In genomic region chr14:114948341-114949155, GRCm38 (mm10) we compare ENCODE assay signal across 8 mouse cellular contexts.
A peak's percentile ranks its signal among the peaks of the same experiment; 100 is the strongest.
DNase-seq lines count a peak whose midpoint lies in the region; ATAC-seq and TF ChIP-seq lines count a peak whose summit lies in the region.

No protein-coding gene starts in this region.

- H3K4me2 ChIP-seq in kidney, embryonic 15.5 days, result peak overlapping the region; percentile 37
- H3K4me2 ChIP-seq in embryonic facial prominence, embryonic 12.5 days (replicated peaks), result peak overlapping the region; percentile 31
- peak overlapping the region; percentile 51 for H3K4me2 ChIP-seq in lung, embryonic 14.5 days
- H3K4me2 ChIP-seq in neural tube, embryonic 15.5 days, result peak overlapping the region; percentile 36

- TF ChIP-seq CTCF in lung, embryonic 14.5 days (IDR thresholded peaks at IDR 0.05; ENCODE audit: low read depth), result no peak

- H3K4me3 ChIP-seq in kidney, embryonic 15.5 days (replicated peaks), result 0 out of 2 replicates have a peak overlapping the region, but pooled peaks have one; percentile 1
- H3K4me3 ChIP-seq in embryonic facial prominence, embryonic 12.5 days, result no peak overlapping the region
- H3K4me3 ChIP-seq in hindbrain, embryonic 10.5 days, result peak overlapping the region; percentile 13; the same call in 1 of the 2 replicates
- H3K4me3 ChIP-seq in lung, embryonic 14.5 days (ENCODE audit: low read depth, low read length), result no peak overlapping the region; the same call in 1 of the 2 replicates
- no peak overlapping the region for H3K4me3 ChIP-seq in neural tube, embryonic 15.5 days (replicated peaks)

- ATAC-seq in kidney, embryonic 15.5 days (replicated peaks; ENCODE audit: low FRiP score), result peak; percentile 83
- ATAC-seq in embryonic facial prominence, embryonic 12.5 days (ENCODE audit: insufficient number of reproducible peaks, insufficient read depth, low FRiP score, low TSS enrichment), result no peak
- peak; percentile 74 for ATAC-seq in lung, embryonic 14.5 days (ENCODE audit: insufficient read depth)
- no peak for ATAC-seq in neural tube, embryonic 15.5 days (ENCODE audit: low FRiP score)

- 59% methylated on average over 21 of the region's 21 CpGs for WGBS in kidney, embryonic 15.5 days
- 51% methylated on average over 21 of the region's 21 CpGs for WGBS in embryonic facial prominence, embryonic 12.5 days
- WGBS in hindbrain, embryonic 10.5 days, result 49% methylated on average over 21 of the region's 21 CpGs
- 37% methylated on average over 21 of the region's 21 CpGs for WGBS in lung, embryonic 14.5 days
- WGBS in neural tube, embryonic 15.5 days, result 57% methylated on average over 21 of the region's 21 CpGs

- no peak overlapping the region for H3K9ac ChIP-seq in kidney, embryonic 15.5 days
- no peak overlapping the region for H3K9ac ChIP-seq in embryonic facial prominence, embryonic 12.5 days
- peak overlapping the region; percentile 16; the same call in 1 of the 2 replicates for H3K9ac ChIP-seq in lung, embryonic 14.5 days
- H3K9ac ChIP-seq in neural tube, embryonic 15.5 days (replicated peaks), result no peak overlapping the region

- H3K27me3 ChIP-seq in kidney, embryonic 15.5 days, result no peaks in the 10 kb centered on the region
- no peaks in the 10 kb centered on the region for H3K27me3 ChIP-seq in embryonic facial prominence, embryonic 12.5 days
- no peaks in the 10 kb centered on the region for H3K27me3 ChIP-seq in hindbrain, embryonic 10.5 days (ENCODE audit: insufficient read depth, poor library complexity, severe bottlenecking)
- H3K27me3 ChIP-seq in lung, embryonic 14.5 days (ENCODE audit: insufficient read depth, low read length), result no peaks in the 10 kb centered on the region
- no peaks in the 10 kb centered on the region for H3K27me3 ChIP-seq in neural tube, embryonic 15.5 days (replicated peaks)

- peaks cover 10% of the 10 kb centered on the region; the same call in 1 of the 2 replicates for H3K4me1 ChIP-seq in kidney, embryonic 15.5 days
- peaks cover 11% of the 10 kb centered on the region for H3K4me1 ChIP-seq in embryonic facial prominence, embryonic 12.5 days
- peaks cover 44% of the 10 kb centered on the region for H3K4me1 ChIP-seq in hindbrain, embryonic 10.5 days (replicated peaks)
- peaks cover 6% of the 10 kb centered on the region for H3K4me1 ChIP-seq in lung, embryonic 14.5 days (ENCODE audit: insufficient read depth)
- H3K4me1 ChIP-seq in neural tube, embryonic 15.5 days, result peaks cover 3% of the 10 kb centered on the region; the same call in 1 of the 2 replicates

- DNase-seq in kidney, postnatal 36 days, result no peak
- peak; percentile 28 for DNase-seq in hindbrain, embryonic 10.5 days (ENCODE audit: low spot score)
- peak; percentile 60 for DNase-seq in lung, embryonic 14.5 days
- no peak for DNase-seq in left cerebral cortex, adult 18-20 months (ENCODE audit: low spot score in 2 of 2)
- DNase-seq in cerebellum, postnatal 36 days, result no peak

- peak overlapping the region; percentile 74 for H3K27ac ChIP-seq in kidney, embryonic 15.5 days
- H3K27ac ChIP-seq in embryonic facial prominence, embryonic 12.5 days, result peak overlapping the region; percentile 65; the same call in 1 of the 2 replicates
- H3K27ac ChIP-seq in hindbrain, embryonic 10.5 days, result peak overlapping the region; percentile 83
- peak overlapping the region; percentile 70 for H3K27ac ChIP-seq in lung, embryonic 14.5 days (ENCODE audit: low read depth)
- H3K27ac ChIP-seq in neural tube, embryonic 15.5 days (replicated peaks), result peak overlapping the region; percentile 28

- no peaks in the 10 kb centered on the region for H3K36me3 ChIP-seq in kidney, embryonic 15.5 days
- no peaks in the 10 kb centered on the region for H3K36me3 ChIP-seq in embryonic facial prominence, embryonic 12.5 days
- no peaks in the 10 kb centered on the region for H3K36me3 ChIP-seq in hindbrain, embryonic 10.5 days
- no peaks in the 10 kb centered on the region for H3K36me3 ChIP-seq in lung, embryonic 14.5 days (ENCODE audit: insufficient read depth)
- H3K36me3 ChIP-seq in neural tube, embryonic 15.5 days, result no peaks in the 10 kb centered on the region

- H3K9me3 ChIP-seq in kidney, embryonic 15.5 days (replicated peaks), result no peaks in the 10 kb centered on the region
- H3K9me3 ChIP-seq in embryonic facial prominence, embryonic 12.5 days, result no peaks in the 10 kb centered on the region
- H3K9me3 ChIP-seq in hindbrain, embryonic 10.5 days, result no peaks in the 10 kb centered on the region
- H3K9me3 ChIP-seq in lung, embryonic 14.5 days (ENCODE audit: low read depth, low read length), result no peaks in the 10 kb centered on the region
- no peaks in the 10 kb centered on the region for H3K9me3 ChIP-seq in neural tube, embryonic 15.5 days (replicated peaks)

Comparison
In these comparisons a context has a peak if more than half of its experiments do, and no peak if none do; other contexts are left out.
1. ATAC-seq: peak in kidney, embryonic 15.5 days (single experiment) and lung, embryonic 14.5 days (single experiment); none in embryonic facial prominence, embryonic 12.5 days (single experiment) and neural tube, embryonic 15.5 days (single experiment).
2. H3K27ac ChIP-seq: peak in every context shown above with its lines; median percentile 83 in hindbrain, embryonic 10.5 days; 74 in kidney, embryonic 15.5 days; 70 in lung, embryonic 14.5 days; 65 in embryonic facial prominence, embryonic 12.5 days; 28 in neural tube, embryonic 15.5 days.
3. H3K4me3 ChIP-seq: peak in kidney, embryonic 15.5 days (single experiment) and hindbrain, embryonic 10.5 days (single experiment); none in embryonic facial prominence, embryonic 12.5 days (single experiment), lung, embryonic 14.5 days (single experiment) and neural tube, embryonic 15.5 days (single experiment).
4. DNase-seq: peak in hindbrain, embryonic 10.5 days (single experiment) and lung, embryonic 14.5 days (single experiment); none in kidney, postnatal 36 days (0 of 2), left cerebral cortex, adult 18-20 months (0 of 2) and cerebellum, postnatal 36 days (0 of 2).
5. Peak in every context shown above with its lines, with median percentiles within 50 percentile points of each other: H3K4me2 ChIP-seq.